ENCODE assay signal across 10 mouse cellular contexts in the genomic region with DNA sequence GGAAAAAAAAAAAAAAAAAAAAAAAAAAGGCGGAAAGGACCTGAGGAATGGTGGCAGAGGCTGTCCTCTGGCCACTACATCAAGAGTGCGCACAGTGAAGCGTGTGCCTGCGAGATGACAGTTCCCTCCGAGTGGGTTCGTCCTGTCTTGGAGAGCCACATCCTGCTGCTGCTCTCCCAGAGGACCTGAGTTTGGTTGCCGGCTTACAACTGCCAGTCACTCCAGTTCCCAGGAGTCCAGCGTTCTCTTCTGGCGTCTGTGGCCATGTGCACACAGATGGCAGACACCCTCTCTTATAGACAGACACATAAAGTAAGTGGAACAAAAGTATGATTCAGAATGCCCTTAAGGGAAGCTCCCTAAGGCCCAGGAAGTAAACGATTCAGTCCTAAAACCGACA. TPM values are rescaled to one million over a fixed set of nuclear protein-coding genes. Genes with fewer than 3 reads are reported as not detected.
A peak's percentile ranks its signal among the peaks of the same experiment; 100 is the strongest.
DNase-seq lines count a peak whose midpoint lies in the region; ATAC-seq and TF ChIP-seq lines count a peak whose summit lies in the region.
"Had no signal": no experiment of that assay in that cellular context is flagged by ENCODE, and none has a peak within 500 bp of the region (broad histone marks: within the 10 kb centered on the region; RNA-seq: fewer than 3 reads in every experiment).

No protein-coding gene starts in this region.

- H3K9ac ChIP-seq in midbrain, embryonic 16.5 days (ENCODE audit: low read depth, low read length): no peak overlapping the region
- no peak overlapping the region for H3K9ac ChIP-seq in heart, embryonic 11.5 days (ENCODE audit: low read depth, low read length)
- H3K9ac ChIP-seq in kidney, postnatal 0 days (ENCODE audit: low read depth, low read length): 0 out of 2 replicates have a peak overlapping the region, but pooled peaks have one; percentile 28
- H3K9ac ChIP-seq in stomach, embryonic 15.5 days: no peak overlapping the region
- H3K9ac ChIP-seq: midbrain, embryonic 12.5 days had no signal

- H3K9me3 ChIP-seq in midbrain, embryonic 10.5 days (replicated peaks): no peaks in the 10 kb centered on the region
- H3K9me3 ChIP-seq in midbrain, embryonic 16.5 days (replicated peaks; ENCODE audit: control insufficient read depth, low read length, poor library complexity, severe bottlenecking): no peaks in the 10 kb centered on the region
- no peaks in the 10 kb centered on the region for H3K9me3 ChIP-seq in heart, embryonic 11.5 days (replicated peaks; ENCODE audit: control insufficient read depth, low read length)
- no peaks in the 10 kb centered on the region for H3K9me3 ChIP-seq in kidney, postnatal 0 days (replicated peaks; ENCODE audit: low read length)
- no peaks in the 10 kb centered on the region for H3K9me3 ChIP-seq in stomach, embryonic 15.5 days
- H3K9me3 ChIP-seq: midbrain, embryonic 12.5 days had no signal

- peaks cover 40% of the 10 kb centered on the region for H3K36me3 ChIP-seq in midbrain, embryonic 10.5 days
- H3K36me3 ChIP-seq in midbrain, embryonic 16.5 days (ENCODE audit: control insufficient read depth, insufficient read depth, low read length): no peaks in the 10 kb centered on the region
- H3K36me3 ChIP-seq in heart, embryonic 11.5 days (ENCODE audit: control insufficient read depth, insufficient read depth, low read length): peaks cover 20% of the 10 kb centered on the region
- peaks cover 23% of the 10 kb centered on the region for H3K36me3 ChIP-seq in kidney, postnatal 0 days (ENCODE audit: insufficient read depth, low read length)
- peaks cover 29% of the 10 kb centered on the region for H3K36me3 ChIP-seq in stomach, embryonic 15.5 days

- WGBS in midbrain, embryonic 10.5 days: 57% methylated on average over 11 of the region's 11 CpGs
- 40% methylated on average over 10 of the region's 11 CpGs for WGBS in midbrain, embryonic 16.5 days
- 30% methylated on average over 11 of the region's 11 CpGs for WGBS in heart, embryonic 11.5 days (ENCODE audit: insufficient replicate concordance)
- 16% methylated on average over 10 of the region's 11 CpGs for WGBS in kidney, postnatal 0 days
- 20% methylated on average over 11 of the region's 11 CpGs for WGBS in stomach, embryonic 15.5 days

- peaks cover 26% of the 10 kb centered on the region for H3K4me1 ChIP-seq in midbrain, embryonic 10.5 days
- peaks cover 3% of the 10 kb centered on the region; the same call in 1 of the 2 replicates for H3K4me1 ChIP-seq in midbrain, embryonic 16.5 days (ENCODE audit: control insufficient read depth, insufficient read depth, low read length)
- peaks cover 10% of the 10 kb centered on the region for H3K4me1 ChIP-seq in heart, embryonic 11.5 days (ENCODE audit: control insufficient read depth, insufficient read depth, low read length)
- no peaks in the 10 kb centered on the region; the same call in 1 of the 2 replicates for H3K4me1 ChIP-seq in kidney, postnatal 0 days (replicated peaks; ENCODE audit: insufficient read depth, low read length)
- H3K4me1 ChIP-seq in stomach, embryonic 15.5 days: peaks cover 10% of the 10 kb centered on the region

- no peak for ATAC-seq in midbrain, embryonic 16.5 days
- ATAC-seq in heart, embryonic 11.5 days (replicated peaks; ENCODE audit: insufficient number of reproducible peaks, low FRiP score, low TSS enrichment): no peak
- no peak for ATAC-seq in kidney, postnatal 0 days (replicated peaks; ENCODE audit: low FRiP score, low read depth)
- ATAC-seq in stomach, embryonic 15.5 days (ENCODE audit: insufficient read depth, low FRiP score, low read depth): no peak

- peak; percentile 32 for DNase-seq in midbrain, embryonic 10.5 days (ENCODE audit: low spot score)
- peak; percentile 49 for DNase-seq in kidney, postnatal 0 days (ENCODE audit: low spot score)
- no peak for DNase-seq in layer of hippocampus, postnatal 10 days (ENCODE audit: low spot score in 2 of 2)
- DNase-seq in left cerebral cortex, adult 8-10 months (ENCODE audit: low spot score in 2 of 2): no peak
- DNase-seq in frontal cortex, postnatal 25 days (ENCODE audit: low spot score in 2 of 2): no peak
- DNase-seq: cerebellum, postnatal 25 days had no signal

- H3K27ac ChIP-seq in midbrain, embryonic 10.5 days (replicated peaks): no peak overlapping the region
- no peak overlapping the region for H3K27ac ChIP-seq in midbrain, embryonic 16.5 days (ENCODE audit: low read length)
- H3K27ac ChIP-seq in heart, embryonic 11.5 days (ENCODE audit: low read depth, low read length): peak overlapping the region; percentile 35; the same call in 1 of the 2 replicates
- H3K27ac ChIP-seq in kidney, postnatal 0 days: no peak overlapping the region; the same call in 1 of the 2 replicates
- 0 out of 2 replicates have a peak overlapping the region, but pooled peaks have one; percentile 54 for H3K27ac ChIP-seq in stomach, embryonic 15.5 days
- H3K27ac ChIP-seq: midbrain, embryonic 12.5 days had no signal

- no peaks in the 10 kb centered on the region for H3K27me3 ChIP-seq in midbrain, embryonic 10.5 days (ENCODE audit: low read depth, poor library complexity, severe bottlenecking)
- no peaks in the 10 kb centered on the region for H3K27me3 ChIP-seq in midbrain, embryonic 16.5 days (ENCODE audit: control insufficient read depth, insufficient read depth, low read depth, low read length)
- no peaks in the 10 kb centered on the region for H3K27me3 ChIP-seq in heart, embryonic 11.5 days (ENCODE audit: control insufficient read depth, insufficient read depth, low read length)
- no peaks in the 10 kb centered on the region for H3K27me3 ChIP-seq in kidney, postnatal 0 days (ENCODE audit: insufficient read depth, low read length)
- H3K27me3 ChIP-seq in stomach, embryonic 15.5 days (replicated peaks): no peaks in the 10 kb centered on the region
- H3K27me3 ChIP-seq: midbrain, embryonic 12.5 days had no signal

- TF ChIP-seq CTCF in kidney, postnatal 0 days (IDR thresholded peaks at IDR 0.05; ENCODE audit: low read depth): no peak

- H3K4me3 ChIP-seq in midbrain, embryonic 10.5 days: no peak overlapping the region
- no peak overlapping the region for H3K4me3 ChIP-seq in midbrain, embryonic 16.5 days (ENCODE audit: low read depth, low read length)
- no peak overlapping the region for H3K4me3 ChIP-seq in heart, embryonic 11.5 days (ENCODE audit: low read depth, low read length)
- no peak overlapping the region for H3K4me3 ChIP-seq in kidney, postnatal 0 days (replicated peaks; ENCODE audit: low read depth, low read length)
- H3K4me3 ChIP-seq in stomach, embryonic 15.5 days (replicated peaks): no peak overlapping the region
- H3K4me3 ChIP-seq: midbrain, embryonic 12.5 days had no signal

- H3K4me2 ChIP-seq in midbrain, embryonic 16.5 days (ENCODE audit: low read length): no peak overlapping the region
- peak overlapping the region; percentile 44 for H3K4me2 ChIP-seq in heart, embryonic 11.5 days
- peak overlapping the region; percentile 38; the same call in 1 of the 2 replicates for H3K4me2 ChIP-seq in kidney, postnatal 0 days (ENCODE audit: low read length)
- peak overlapping the region; percentile 30 for H3K4me2 ChIP-seq in stomach, embryonic 15.5 days
- H3K4me2 ChIP-seq: midbrain, embryonic 12.5 days had no signal

RNA-seq across cellular contexts. Expression of gene Ephb4, which starts 27.3 kb away (rescaled TPM):
- 28.9 and 30.0 TPM in 2 replicates for polyA plus RNA-seq in midbrain, embryonic 10.5 days (2016; fragmentation: Nextera tagmentation; extraction: Ambion mirVana)
- 4.8 and 6.0 TPM in 2 replicates for polyA plus RNA-seq in midbrain, embryonic 16.5 days (2015; fragmentation: Nextera tagmentation; extraction: Ambion mirVana)
- 27.3 and 35.6 TPM in 2 replicates for polyA plus RNA-seq in heart, embryonic 11.5 days (2014; fragmentation: Nextera tagmentation; extraction: Ambion mirVana)
- 38.1 and 40.5 TPM in 2 replicates for polyA plus RNA-seq in kidney, postnatal 0 days (2015; fragmentation: Nextera tagmentation; extraction: Ambion mirVana)
- 35.5 and 41.4 TPM in 2 replicates for polyA plus RNA-seq in stomach, embryonic 15.5 days (2015; fragmentation: Nextera tagmentation; extraction: Ambion mirVana)
- 1 to 10 TPM; 8.3 to 9.3 TPM for total RNA-seq in layer of hippocampus, postnatal 10 days (2021)
- total RNA-seq in left cerebral cortex, adult 8-10 months (2022): 1 to 10 TPM; 4.4 to 7.2 (median 5.2) TPM

RNA-seq across cellular contexts. Expression of gene Slc12a9, which starts 43.8 kb away (rescaled TPM):
- 12.0 and 14.3 TPM in 2 replicates for polyA plus RNA-seq in midbrain, embryonic 10.5 days (2016; fragmentation: Nextera tagmentation; extraction: Ambion mirVana)
- polyA plus RNA-seq in midbrain, embryonic 16.5 days (2015; fragmentation: Nextera tagmentation; extraction: Ambion mirVana): 26.8 and 27.3 TPM in 2 replicates
- 5.1 and 5.6 TPM in 2 replicates for polyA plus RNA-seq in heart, embryonic 11.5 days (2014; fragmentation: Nextera tagmentation; extraction: Ambion mirVana)
- 11.8 and 12.0 TPM in 2 replicates for polyA plus RNA-seq in kidney, postnatal 0 days (2015; fragmentation: Nextera tagmentation; extraction: Ambion mirVana)
- polyA plus RNA-seq in stomach, embryonic 15.5 days (2015; fragmentation: Nextera tagmentation; extraction: Ambion mirVana): 13.0 and 14.5 TPM in 2 replicates
- total RNA-seq in layer of hippocampus, postnatal 10 days (2021): 10 to 100 TPM; 28.8 to 30.7 TPM
- total RNA-seq in left cerebral cortex, adult 8-10 months (2022): 10 to 100 TPM; 24.4 to 28.0 (median 26.5) TPM

Comparison
In these comparisons a context has a peak if more than half of its experiments do, and no peak if none do; other contexts are left out.
1. DNase-seq: peak in midbrain, embryonic 10.5 days (single experiment) and kidney, postnatal 0 days (single experiment); none in layer of hippocampus, postnatal 10 days (0 of 2), left cerebral cortex, adult 8-10 months (0 of 2) and frontal cortex, postnatal 25 days (0 of 2).
2. H3K27ac ChIP-seq: peak in heart, embryonic 11.5 days (single experiment) and stomach, embryonic 15.5 days (single experiment); none in midbrain, embryonic 10.5 days (single experiment), midbrain, embryonic 16.5 days (single experiment) and kidney, postnatal 0 days (single experiment).